Mouse (Mus musculus) thymus, adult 2 months (tissue): ENCODE measurements around the gene Ap5m1.

Experiments
- CTCF ChIP-seq: fragments of 200-500 bp; IDR thresholded peaks from 2 replicates; pipeline ENCODE4 v1.5.1; 2012; ENCODE audit warnings: mild to moderate bottlenecking, control low read depth, low read length, moderate library complexity, borderline replicate concordance; ENCODE audit not compliant: control insufficient read depth, poor library complexity, insufficient read depth; ENCODE audit errors: extremely low read depth
- POLR2A ChIP-seq: fragments of 200-500 bp; IDR thresholded peaks from 2 replicates; pipeline ENCODE4 v1.6.1; 2012; ENCODE audit warnings: mild to moderate bottlenecking, low read length, control low read depth, moderate library complexity; ENCODE audit not compliant: control insufficient read depth, poor library complexity, insufficient read depth; ENCODE audit errors: extremely low read depth

DNA sequence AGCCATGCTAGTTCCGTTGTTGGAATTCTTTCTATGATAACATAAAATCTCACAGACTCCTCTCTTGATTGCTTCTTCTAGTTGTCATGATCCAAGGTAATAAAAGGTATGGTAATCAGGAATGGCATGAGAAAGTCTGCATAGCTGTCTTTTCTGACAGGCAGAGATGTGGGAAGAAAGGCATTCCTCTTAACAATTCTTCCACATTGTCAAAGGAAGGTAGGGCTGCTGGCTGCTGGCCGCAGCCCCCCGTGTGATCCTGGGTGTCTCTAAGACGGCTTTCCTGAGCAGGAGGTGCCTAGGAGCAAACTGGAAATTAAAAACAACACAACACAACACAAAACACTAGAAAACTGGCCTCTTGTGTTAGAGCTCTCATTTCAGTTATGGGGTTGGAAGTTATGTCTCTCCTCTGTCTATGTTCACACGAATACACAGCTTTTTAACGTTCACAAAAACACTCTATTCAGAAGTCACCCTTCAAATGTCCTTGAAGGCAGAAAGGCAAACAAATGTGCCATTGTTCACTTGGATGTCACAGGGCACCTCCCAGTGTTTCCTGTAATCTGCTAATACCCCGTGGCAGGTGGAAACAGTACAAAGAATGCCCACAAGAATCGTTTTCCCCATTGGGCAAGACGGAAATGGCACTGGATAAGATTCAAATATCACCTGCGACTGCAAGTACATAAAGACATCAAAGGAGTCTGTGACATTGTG lies 62.8 kb downstream of the Ap5m1 start:
- no peak for TF ChIP-seq CTCF
- TF ChIP-seq POLR2A: no peak
